Mouse (Mus musculus) ovary, adult 18-20 months (tissue): ENCODE results near the gene Cdc14b.

ENCODE experiments used
- DNase-seq: peaks from one replicate; pipeline ENCODE4 v3.0.0; 2022; ENCODE audit warnings: low spot score, mixed read lengths

Gene Cdc14b

DNA sequence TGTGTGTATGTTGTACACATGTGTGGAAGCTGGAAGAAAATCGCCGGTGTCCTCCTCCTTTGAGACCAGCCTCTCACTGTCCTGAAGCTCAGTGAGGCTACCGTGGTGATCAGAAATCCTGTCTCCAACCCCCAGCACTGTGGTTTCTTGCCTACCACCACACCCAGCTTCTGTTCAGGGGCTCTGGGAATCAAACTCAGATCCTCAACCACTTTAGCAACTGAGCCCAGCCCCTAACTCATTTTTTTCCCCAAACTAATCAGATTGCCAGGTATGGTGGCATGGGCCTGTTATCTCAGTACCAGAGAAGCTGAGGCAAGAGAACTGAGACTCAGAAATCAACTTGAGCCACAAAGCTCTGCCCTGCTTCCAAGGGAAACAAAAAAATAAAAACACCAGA is 39.3 kb downstream of the Cdc14b start:
- no peak for DNase-seq

GRCm38 (mm10) chr13:64235062-64235715 is 39.9 kb downstream of the Cdc14b start:
- DNase-seq: no peak

GRCm38 (mm10) chr13:64233139-64233538 is 42.0 kb downstream of the Cdc14b start:
- DNase-seq: no peak

GRCm38 (mm10) chr13:64226725-64227124 is 48.4 kb downstream of the Cdc14b start:
- DNase-seq: no peak

DNA sequence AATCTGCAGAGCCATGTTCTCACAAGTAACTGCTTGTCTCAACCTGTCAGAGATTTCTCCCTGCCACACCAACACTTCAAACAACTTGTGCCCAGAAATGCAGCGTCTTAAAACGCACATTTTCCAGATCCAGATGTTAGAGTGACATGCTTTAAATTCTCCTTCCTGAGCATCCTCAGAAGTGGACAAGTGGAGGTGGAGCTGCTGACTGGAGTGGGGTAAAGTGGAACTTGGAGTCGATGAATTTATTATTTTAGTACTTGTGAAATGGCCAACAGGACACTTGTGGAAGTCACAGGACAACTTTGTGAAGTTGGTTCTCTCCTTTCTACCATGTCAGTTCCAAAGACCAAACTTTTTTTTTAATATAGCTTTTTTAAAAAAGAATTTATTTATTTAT is 49.4 kb downstream of the Cdc14b start:
- no peak for DNase-seq

- DNase-seq: no peak
Observed at GRCm38 (mm10) chr13:64214891-64215290, 60.2 kb downstream of the Cdc14b start.

DNA sequence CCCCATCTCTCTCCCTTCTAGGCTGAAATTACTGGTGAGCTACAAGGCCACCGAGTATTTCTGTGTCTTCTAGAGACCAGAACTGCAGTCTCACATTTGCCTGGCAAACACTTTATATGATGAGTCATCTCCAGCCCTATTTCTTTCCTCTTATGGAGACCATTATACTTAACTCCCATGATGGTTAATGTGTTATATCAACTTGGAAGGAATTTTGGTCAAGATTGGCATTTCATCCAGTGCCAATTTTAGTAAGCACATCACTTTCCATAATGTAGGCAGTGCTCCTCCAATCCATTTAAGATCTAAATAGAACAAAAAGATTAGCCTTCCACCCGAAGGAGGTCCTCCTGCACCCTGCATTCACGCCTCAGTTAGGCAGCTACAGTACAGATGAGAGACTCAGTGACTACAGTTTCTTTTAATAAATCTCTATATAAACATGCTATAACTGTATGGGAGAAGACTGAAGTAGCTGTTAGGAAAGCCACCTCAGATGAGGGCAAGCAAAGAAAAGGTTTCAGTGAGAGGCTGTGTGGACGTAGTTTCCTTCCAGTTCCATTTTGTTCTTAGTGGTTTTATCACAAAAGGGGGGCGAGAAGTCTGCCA is 63.0 kb downstream of the Cdc14b start:
- DNase-seq: no peak

- DNase-seq: no peak
Observed at GRCm38 (mm10) chr13:64208146-64208545, 66.9 kb downstream of the Cdc14b start.

DNA sequence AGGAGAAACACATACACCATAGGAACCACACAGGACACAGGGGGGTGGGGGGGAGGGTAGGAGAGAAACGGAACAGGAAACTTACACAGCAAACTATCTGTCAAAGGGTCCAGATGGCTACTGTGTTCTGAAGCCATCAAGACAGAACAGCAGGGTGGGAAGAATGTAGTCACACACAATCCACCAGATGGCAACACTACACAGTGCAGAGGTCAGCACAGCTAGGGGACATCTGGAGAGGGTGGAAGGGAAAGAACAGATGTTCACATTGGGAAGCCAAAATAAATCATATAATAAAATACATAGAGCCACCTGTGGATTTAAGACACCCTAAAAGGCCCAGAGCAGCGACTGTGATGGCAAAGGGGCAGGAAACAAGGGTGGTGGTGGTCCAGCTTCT is 69.9 kb downstream of the Cdc14b start:
- DNase-seq: no peak

- no peak for DNase-seq
Observed at GRCm38 (mm10) chr13:64204726-64205125, 70.4 kb downstream of the Cdc14b start.

- no peak for DNase-seq
Observed at GRCm38 (mm10) chr13:64200911-64201310, 74.2 kb downstream of the Cdc14b start.

GRCm38 (mm10) chr13:64198310-64198709 is 76.8 kb downstream of the Cdc14b start:
- DNase-seq: no peak

DNA sequence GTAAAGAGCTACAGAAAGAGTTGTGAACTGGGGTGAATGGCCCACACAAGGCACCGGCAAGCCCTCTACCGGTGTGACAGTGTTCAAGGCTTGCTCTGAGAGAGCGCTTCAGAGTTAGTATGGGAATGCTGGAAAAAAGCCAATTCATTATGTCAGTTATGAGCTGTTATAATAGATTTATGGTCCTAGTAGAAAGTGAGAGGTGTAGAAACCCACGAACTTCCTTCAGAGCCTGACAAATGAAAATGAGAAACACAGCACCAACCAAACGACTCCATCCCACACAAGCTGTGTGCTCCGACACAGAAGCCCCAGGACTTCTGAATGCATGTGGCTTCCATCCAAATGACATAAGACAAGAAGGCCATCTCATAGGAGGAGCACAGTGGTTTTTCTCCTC is 77.2 kb downstream of the Cdc14b start:
- no peak for DNase-seq

DNA sequence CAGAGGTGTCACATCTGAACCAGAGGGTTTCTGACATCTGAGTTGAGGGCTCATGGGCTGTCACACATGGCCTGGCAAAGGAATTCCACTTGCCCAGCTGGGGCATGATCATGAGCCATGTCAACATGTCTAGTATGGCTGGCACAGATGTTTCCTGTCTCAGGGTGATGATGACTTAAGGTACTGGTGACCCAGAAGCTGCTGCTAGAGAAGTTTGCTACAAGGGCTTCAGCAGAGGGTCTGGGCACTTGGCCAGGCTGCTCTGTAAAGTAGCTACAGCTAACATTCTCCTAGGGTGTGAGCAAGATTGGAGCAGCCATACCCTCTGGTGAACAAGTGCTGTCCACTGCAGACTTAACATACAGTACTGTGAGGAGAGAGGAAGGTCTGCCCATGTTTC is 88.0 kb downstream of the Cdc14b start:
- DNase-seq: no peak

GRCm38 (mm10) chr13:64186516-64186915 is 88.6 kb downstream of the Cdc14b start:
- DNase-seq: no peak

DNA sequence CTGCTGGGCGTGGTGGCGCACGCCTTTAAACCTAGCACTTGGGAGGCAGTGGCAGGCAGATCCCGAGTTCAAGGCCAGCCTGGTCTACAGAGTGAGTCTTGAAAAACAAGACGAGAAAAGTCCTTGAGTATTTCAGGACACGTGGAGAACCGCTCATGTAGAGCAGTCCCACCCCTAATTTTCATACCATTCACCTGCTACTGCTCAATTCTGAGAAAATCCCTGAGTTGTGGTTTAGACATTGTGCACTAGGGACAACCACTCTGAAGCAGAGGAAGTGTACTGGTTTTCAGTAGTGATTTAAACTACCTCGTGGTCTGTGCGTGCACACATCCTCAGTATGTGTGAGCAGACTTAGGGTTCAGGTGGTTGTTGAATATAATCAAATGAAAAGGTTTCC is 89.5 kb downstream of the Cdc14b start:
- DNase-seq: no peak

DNA sequence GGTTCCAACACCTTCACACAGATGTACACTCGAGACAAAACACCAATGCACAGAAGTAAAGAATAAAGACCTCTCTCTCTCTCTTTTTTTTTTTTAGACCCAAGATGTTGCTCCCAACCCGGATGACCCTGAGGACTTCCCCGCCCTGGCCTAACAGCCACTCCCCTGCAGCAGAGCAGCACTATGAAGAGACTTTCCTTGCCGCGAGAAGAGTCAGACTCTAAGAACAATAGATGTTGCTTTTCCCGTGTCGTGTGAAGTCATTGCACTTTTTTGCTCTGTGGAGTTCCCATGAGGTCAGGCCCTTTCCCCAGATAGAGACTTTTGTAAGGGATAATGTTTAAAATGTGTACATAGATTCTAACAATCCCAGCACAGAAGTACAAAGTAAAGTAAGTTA is 89.9 kb downstream of the Cdc14b start:
- DNase-seq: no peak

DNA sequence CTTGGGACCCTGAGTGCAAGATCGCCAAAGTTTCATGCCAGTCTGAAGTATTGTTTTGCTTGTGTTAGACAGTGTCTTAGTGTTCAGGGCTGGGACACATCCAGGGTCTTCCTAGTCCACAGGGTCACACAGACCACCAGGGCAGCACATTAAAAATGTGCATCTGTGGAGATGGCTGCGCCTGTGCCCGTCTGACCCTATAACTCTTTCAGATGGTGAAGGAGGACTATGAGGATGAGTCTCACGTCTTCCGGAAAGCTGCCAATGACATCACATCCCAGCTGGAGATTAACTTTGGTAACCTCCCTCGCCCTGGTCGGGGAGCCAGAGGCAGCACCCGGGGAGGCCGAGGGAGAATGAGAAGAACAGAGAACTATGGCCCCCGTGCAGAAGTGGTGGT is 90.7 kb downstream of the Cdc14b start:
- DNase-seq: no peak

GRCm38 (mm10) chr13:64183583-64183982 is 91.5 kb downstream of the Cdc14b start:
- no peak for DNase-seq

- DNase-seq: no peak
Observed at GRCm38 (mm10) chr13:64182091-64182490, 93.0 kb downstream of the Cdc14b start.

DNA sequence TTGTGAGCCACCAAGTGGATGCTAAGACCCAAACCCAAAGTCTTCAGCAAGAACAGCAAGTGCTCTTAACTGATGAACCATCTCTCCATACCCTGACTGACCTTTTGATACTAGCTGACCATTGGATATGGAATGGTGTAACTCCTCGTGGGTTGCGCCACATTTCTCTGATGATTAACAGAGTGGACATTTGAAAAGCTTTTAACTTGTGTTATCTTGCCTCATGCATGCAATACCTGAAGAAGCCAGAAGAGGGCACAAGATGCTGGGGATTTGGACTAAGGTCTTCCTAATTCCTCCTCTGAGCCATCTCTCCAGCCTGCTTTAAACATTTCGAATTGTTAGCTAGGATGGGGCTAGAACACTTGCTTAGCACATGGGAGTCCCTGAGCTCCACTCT is 94.2 kb downstream of the Cdc14b start:
- no peak for DNase-seq

DNA sequence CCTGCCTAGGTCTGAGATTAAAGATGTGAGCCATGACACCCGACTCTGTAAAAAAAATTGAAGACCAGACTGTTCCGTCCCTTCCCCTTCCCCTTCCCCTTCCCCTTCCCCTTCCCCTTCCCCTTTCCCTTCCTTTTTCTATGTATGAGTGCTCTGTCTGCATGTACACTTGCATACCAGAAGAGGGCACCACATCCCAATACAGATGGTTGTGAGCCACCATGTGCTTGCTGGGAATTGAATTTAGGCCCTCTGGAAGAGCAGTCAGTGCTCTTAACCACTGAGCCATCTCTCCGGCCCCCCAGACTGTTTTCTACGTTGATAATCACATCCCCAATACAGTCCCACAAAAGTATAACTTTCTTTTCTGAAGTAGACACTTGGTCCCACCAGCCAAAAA is 94.8 kb downstream of the Cdc14b start:
- no peak for DNase-seq

GRCm38 (mm10) chr13:64178746-64179652 is 96.1 kb downstream of the Cdc14b start:
- no peak for DNase-seq
